Mouse (Mus musculus): Measurements from ENCODE around the gene Cux1.

GRCm38 (mm10) chr5:136563996-136564395, 3.3 kb downstream of the Cux1 start:
- TF ChIP-seq CTCF (IDR thresholded peaks at IDR 0.05; ENCODE audit: insufficient read depth, low read depth, low read length) = no peak
- TF ChIP-seq POLR2A (IDR thresholded peaks at IDR 0.05; ENCODE audit: insufficient read depth, low read depth, low read length) = no peak

All from olfactory bulb, adult 2 months (tissue).